Mouse (Mus musculus): ENCODE measurements around the gene Plekhm2. TPM values are rescaled to one million over a fixed set of nuclear protein-coding genes. Genes with fewer than 3 reads are reported as not detected.

Gene Plekhm2
- polyA plus RNA-seq, 1 experiment from 2014 or later = 4.9 TPM

GRCm38 (mm10) chr4:141641961-141642811 is 22.5 kb downstream of the Plekhm2 start:
- Histone ChIP-seq H3K27me3 (replicated peaks; ENCODE audit: low read depth, poor library complexity, severe bottlenecking) (no peaks in the 10 kb centered on the region), H3K36me3 (replicated peaks) (peaks cover 63% of the 10 kb centered on the region), H3K27ac (replicated peaks) (no peak overlapping the region), H3K9me3 (no peaks in the 10 kb centered on the region), H3K4me3 (no peak overlapping the region), H3K4me1 (peaks cover 11% of the 10 kb centered on the region)
- 90% methylated on average over 25 of the region's 25 CpGs for WGBS
- DNase-seq (ENCODE audit: low spot score) = no peak

- Histone ChIP-seq H3K9me3 (no peaks in the 10 kb centered on the region), H3K4me1 (peaks cover 18% of the 10 kb centered on the region), H3K36me3 (replicated peaks) (peaks cover 63% of the 10 kb centered on the region), H3K27me3 (replicated peaks; ENCODE audit: low read depth, poor library complexity, severe bottlenecking) (no peaks in the 10 kb centered on the region), H3K27ac (replicated peaks) (no peak overlapping the region), H3K4me3 (no peak overlapping the region)
- 85% methylated on average over 7 of the region's 7 CpGs for WGBS
- DNase-seq (ENCODE audit: low spot score) = no peak
Measured at GRCm38 (mm10) chr4:141641353-141641771, 23.3 kb downstream of the Plekhm2 start.

GRCm38 (mm10) chr4:141639474-141639873 is 25.2 kb downstream of the Plekhm2 start:
- no peak overlapping the region for H3K4me3 ChIP-seq
- no peaks in the 10 kb centered on the region for H3K27me3 ChIP-seq (replicated peaks; ENCODE audit: low read depth, poor library complexity, severe bottlenecking)
- H3K9me3 ChIP-seq = no peaks in the 10 kb centered on the region
- DNase-seq (ENCODE audit: low spot score) = no peak
- 74% methylated on average over 11 of the region's 11 CpGs for whole genome bisulfite sequencing
- peaks cover 78% of the 10 kb centered on the region for H3K36me3 ChIP-seq (replicated peaks)
- H3K4me1 ChIP-seq = peaks cover 36% of the 10 kb centered on the region
- H3K27ac ChIP-seq (replicated peaks) = no peak overlapping the region

- peaks cover 36% of the 10 kb centered on the region for H3K4me1 ChIP-seq
- no peaks in the 10 kb centered on the region for H3K27me3 ChIP-seq (replicated peaks; ENCODE audit: low read depth, poor library complexity, severe bottlenecking)
- H3K4me3 ChIP-seq = no peak overlapping the region
- H3K27ac ChIP-seq (replicated peaks) = no peak overlapping the region
- H3K36me3 ChIP-seq (replicated peaks) = peaks cover 94% of the 10 kb centered on the region
- DNase-seq (ENCODE audit: low spot score) = no peak
- WGBS = 86% methylated on average over 5 of the region's 5 CpGs
- H3K9me3 ChIP-seq = no peaks in the 10 kb centered on the region
Measured at GRCm38 (mm10) chr4:141636693-141637092, 28.0 kb downstream of the Plekhm2 start.

- no peaks in the 10 kb centered on the region for H3K27me3 ChIP-seq (replicated peaks; ENCODE audit: low read depth, poor library complexity, severe bottlenecking)
Measured at GRCm38 (mm10) chr4:141635991-141636390, 28.7 kb downstream of the Plekhm2 start.

GRCm38 (mm10) chr4:141632111-141632873 is 32.4 kb downstream of the Plekhm2 start:
- Histone ChIP-seq H3K9me3 (no peaks in the 10 kb centered on the region), H3K4me3 (no peak overlapping the region), H3K27ac (replicated peaks) (no peak overlapping the region), H3K27me3 (replicated peaks; ENCODE audit: low read depth, poor library complexity, severe bottlenecking) (no peaks in the 10 kb centered on the region), H3K4me1 (peaks cover 26% of the 10 kb centered on the region), H3K36me3 (replicated peaks) (peaks cover 97% of the 10 kb centered on the region)
- DNase-seq (ENCODE audit: low spot score) = no peak
- 94% methylated on average over 21 of the region's 21 CpGs for WGBS

More at GRCm38 (mm10) chr4:141635991-141636390, 28.7 kb downstream of the Plekhm2 start:
- H3K9me3 ChIP-seq = no peaks in the 10 kb centered on the region
- 0 out of 2 replicates have a peak overlapping the region, but pooled peaks have one; percentile 8 for H3K27ac ChIP-seq (replicated peaks)
- H3K4me1 ChIP-seq = peaks cover 36% of the 10 kb centered on the region
- peak; percentile 38 for DNase-seq (ENCODE audit: low spot score)
- no peak overlapping the region for H3K4me3 ChIP-seq
- peaks cover 94% of the 10 kb centered on the region for H3K36me3 ChIP-seq (replicated peaks)
- 51% methylated on average over 9 of the region's 9 CpGs for WGBS

- WGBS = 95% methylated on average over 20 of the region's 20 CpGs
- no peak overlapping the region for H3K4me3 ChIP-seq
- H3K27ac ChIP-seq (replicated peaks) = no peak overlapping the region
- no peak for DNase-seq (ENCODE audit: low spot score)
- peaks cover 97% of the 10 kb centered on the region for H3K36me3 ChIP-seq (replicated peaks)
- peaks cover 17% of the 10 kb centered on the region for H3K4me1 ChIP-seq
- no peaks in the 10 kb centered on the region for H3K27me3 ChIP-seq (replicated peaks; ENCODE audit: low read depth, poor library complexity, severe bottlenecking)
- no peaks in the 10 kb centered on the region for H3K9me3 ChIP-seq
Measured at GRCm38 (mm10) chr4:141631250-141631649, 33.4 kb downstream of the Plekhm2 start.

- H3K27ac ChIP-seq (replicated peaks) = no peak overlapping the region; the same call in 1 of the 2 replicates
- peaks cover 10% of the 10 kb centered on the region; the same call in 1 of the 2 replicates for H3K4me1 ChIP-seq
- H3K4me3 ChIP-seq = no peak overlapping the region
- no peak for DNase-seq (ENCODE audit: low spot score)
- H3K36me3 ChIP-seq (replicated peaks) = peaks cover 99% of the 10 kb centered on the region
- WGBS = 92% methylated on average over 11 of the region's 11 CpGs
- H3K27me3 ChIP-seq (replicated peaks; ENCODE audit: low read depth, poor library complexity, severe bottlenecking) = no peaks in the 10 kb centered on the region
- no peaks in the 10 kb centered on the region for H3K9me3 ChIP-seq
Measured at GRCm38 (mm10) chr4:141630021-141630420, 34.7 kb downstream of the Plekhm2 start.

- Histone ChIP-seq H3K27ac (replicated peaks) (no peak overlapping the region), H3K27me3 (replicated peaks; ENCODE audit: low read depth, poor library complexity, severe bottlenecking) (no peaks in the 10 kb centered on the region), H3K4me3 (no peak overlapping the region; the same call in 1 of the 2 replicates), H3K36me3 (replicated peaks) (peaks cover 90% of the 10 kb centered on the region), H3K4me1 (peaks cover 10% of the 10 kb centered on the region), H3K9me3 (no peaks in the 10 kb centered on the region)
- no peak for DNase-seq (ENCODE audit: low spot score)
- 83% methylated on average over 14 of the region's 14 CpGs for WGBS
Measured at GRCm38 (mm10) chr4:141628661-141629060, 36.0 kb downstream of the Plekhm2 start.

GRCm38 (mm10) chr4:141627502-141627901 is 37.2 kb downstream of the Plekhm2 start:
- Histone ChIP-seq H3K27ac (replicated peaks) (no peak overlapping the region), H3K4me3 (no peak overlapping the region), H3K36me3 (replicated peaks) (peaks cover 78% of the 10 kb centered on the region), H3K9me3 (no peaks in the 10 kb centered on the region), H3K4me1 (peaks cover 18% of the 10 kb centered on the region), H3K27me3 (replicated peaks; ENCODE audit: low read depth, poor library complexity, severe bottlenecking) (no peaks in the 10 kb centered on the region)
- DNase-seq (ENCODE audit: low spot score) = no peak
- 90% methylated on average over 5 of the region's 5 CpGs for WGBS

GRCm38 (mm10) chr4:141625774-141626550 is 38.7 kb downstream of the Plekhm2 start:
- H3K36me3 ChIP-seq (replicated peaks) = peaks cover 63% of the 10 kb centered on the region
- H3K4me1 ChIP-seq = peaks cover 21% of the 10 kb centered on the region
- H3K4me3 ChIP-seq = no peak overlapping the region
- no peaks in the 10 kb centered on the region for H3K27me3 ChIP-seq (replicated peaks; ENCODE audit: low read depth, poor library complexity, severe bottlenecking)
- no peaks in the 10 kb centered on the region for H3K9me3 ChIP-seq
- no peak overlapping the region for H3K27ac ChIP-seq (replicated peaks)
- no peak for DNase-seq (ENCODE audit: low spot score)
- 90% methylated on average over 16 of the region's 16 CpGs for WGBS

Data from embryonic facial prominence, embryonic 10.5 days (tissue).